Mouse (Mus musculus) lung, adult 2 months (tissue): ENCODE results near the gene Hic2. TPM values are rescaled to one million over a fixed set of nuclear protein-coding genes. Genes with fewer than 3 reads are reported as not detected.
"Not testable (repeated sequence)": the region's sequence is repeated elsewhere in the genome, so short reads cannot be mapped to it uniquely, and the experiment has no call there.

Experiments
- DNase-seq: peaks from one replicate; pipeline ENCODE4 v3.0.0; 2022
- H3K4me1 ChIP-seq: fragments of 200-500 bp; 2 replicates; pipeline ENCODE4 v1.6.1; 2011; ENCODE audit warnings: low read length; ENCODE audit not compliant: control insufficient read depth, insufficient read depth
- H3K4me3 ChIP-seq: fragments of 200-500 bp; replicated peaks from 2 replicates; pipeline ENCODE3; 2011; ENCODE audit warnings: low read depth, mild to moderate bottlenecking, control low read depth, low read length; ENCODE audit errors: extremely low read depth
- CTCF ChIP-seq: fragments of 200-500 bp; IDR thresholded peaks from 2 replicates; pipeline ENCODE4 v1.5.1; 2011; ENCODE audit warnings: mild to moderate bottlenecking, low read length, control low read depth; ENCODE audit not compliant: insufficient read depth
- POLR2A ChIP-seq: fragments of 200-500 bp; IDR thresholded peaks from 2 replicates; pipeline ENCODE4 v1.6.1; 2011; ENCODE audit warnings: low read depth, mild to moderate bottlenecking, control low read depth, low read length, borderline replicate concordance; ENCODE audit errors: extremely low read depth
- WGBS: fragments of 180-500 bp; shearing (Covaris S2); methylation state at CpG from one replicate; pipeline ENCODE4 v1.1.7; 2018; 5-methylcytosine and 5-hydroxymethylcytosine counted together
- polyA plus RNA-seq: library from polyadenylated mRNA; depleted of rRNA; stranded (reverse); fragments of >200 nt; gene quantifications from 2 replicates; pipeline ENCODE4 v1.2.3, GENCODE M21; 2012

The Hic2 gene
- polyA plus RNA-seq, 1 experiment, result 2.2 TPM

DNA sequence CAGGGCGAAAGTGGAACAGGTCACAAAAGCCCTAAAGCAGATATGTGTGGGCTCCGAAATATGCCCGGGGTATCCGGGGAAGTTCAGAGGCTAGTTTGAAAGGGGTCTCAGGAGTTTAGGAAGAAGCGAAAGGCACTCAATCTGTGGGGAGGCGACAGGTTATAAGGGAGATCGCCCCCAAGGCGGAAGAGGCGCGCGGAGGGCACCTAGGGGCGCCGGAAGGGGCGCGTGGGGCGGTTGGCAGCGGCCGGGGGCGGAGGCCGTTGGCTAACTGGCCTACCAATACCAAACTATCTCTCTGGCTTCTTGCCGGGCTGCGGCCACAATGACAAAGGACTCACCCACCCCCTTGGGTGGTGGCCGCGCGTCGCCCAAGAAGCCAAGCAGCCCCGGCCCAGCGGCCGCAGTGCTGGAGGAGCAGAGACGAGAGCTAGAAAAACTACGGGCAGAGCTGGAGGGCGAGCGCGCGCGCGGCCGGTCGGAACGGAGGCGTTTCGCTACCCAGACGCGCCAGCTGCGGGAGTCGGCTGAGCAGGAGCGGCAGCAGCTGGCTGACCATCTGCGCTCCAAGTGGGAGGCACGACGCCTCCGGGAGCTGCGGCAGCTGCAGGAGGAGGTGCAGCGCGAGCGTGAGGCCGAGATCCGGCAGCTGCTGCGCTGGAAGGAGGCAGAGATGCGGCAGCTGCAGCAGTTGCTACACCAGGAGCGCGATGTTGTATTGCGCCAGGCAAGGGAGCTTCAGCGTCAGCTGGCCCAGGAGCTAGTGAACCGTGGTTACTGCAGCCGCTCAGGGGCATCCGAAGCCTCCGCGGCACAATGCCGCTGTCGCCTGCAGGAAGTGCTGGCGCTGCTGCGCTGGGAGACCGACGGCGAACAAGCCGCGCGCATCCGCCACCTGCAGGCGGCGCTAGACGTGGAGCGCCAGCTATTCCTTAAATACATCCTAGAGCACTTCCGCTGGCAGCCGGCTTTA lies 24.7 kb upstream of the Hic2 start, which contains the start of gene Rimbp3:
Gene Rimbp3, plus strand, starts transcription at position 215 of the 973 bp plus-strand sequence.
- under 1% methylated on average over 85 of the region's 85 CpGs for WGBS
- peak; percentile 85 for DNase-seq
- no peak for TF ChIP-seq POLR2A
- TF ChIP-seq CTCF, result peak; percentile 69
- H3K4me1 ChIP-seq, result peaks cover 7% of the 10 kb centered on the region; the same call in 1 of the 2 replicates
- peak within 1 kb of the TSS; percentile 58 for H3K4me3 ChIP-seq

DNA sequence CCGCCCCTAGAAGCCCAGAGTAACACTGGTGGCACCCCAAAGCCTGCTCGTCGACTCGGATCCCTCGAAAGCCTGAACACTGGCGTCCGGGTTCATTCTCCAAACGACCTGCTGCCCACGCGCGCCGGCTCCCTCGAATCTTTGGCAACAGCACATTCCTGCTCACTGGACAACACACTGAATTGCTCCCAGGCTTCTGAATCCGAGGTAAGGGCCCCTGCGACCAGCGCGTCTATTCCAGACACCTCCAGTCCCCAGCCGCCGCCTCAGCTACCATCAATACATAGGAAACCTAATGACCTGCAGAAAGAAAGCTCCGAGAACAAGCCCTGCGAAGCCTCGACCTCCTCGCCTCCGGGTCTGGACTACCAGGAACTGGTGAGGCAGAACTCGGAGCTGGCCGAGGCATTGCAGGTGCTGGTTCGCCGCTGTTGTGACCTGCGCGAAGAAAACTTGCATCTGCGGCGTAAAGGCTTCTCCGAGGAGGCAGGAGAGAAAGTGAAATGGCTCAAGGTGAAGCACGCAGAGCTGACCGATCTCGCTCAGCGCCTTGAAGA lies 23.9 kb upstream of the Hic2 start:
- WGBS, result 2% methylated on average over 37 of the region's 37 CpGs
- DNase-seq, result no peak
- Histone ChIP-seq H3K4me1 (peaks cover 7% of the 10 kb centered on the region; the same call in 1 of the 2 replicates), H3K4me3 (peak overlapping the region; percentile 43)
- TF ChIP-seq POLR2A, result no peak
- TF ChIP-seq CTCF, result no peak

DNA sequence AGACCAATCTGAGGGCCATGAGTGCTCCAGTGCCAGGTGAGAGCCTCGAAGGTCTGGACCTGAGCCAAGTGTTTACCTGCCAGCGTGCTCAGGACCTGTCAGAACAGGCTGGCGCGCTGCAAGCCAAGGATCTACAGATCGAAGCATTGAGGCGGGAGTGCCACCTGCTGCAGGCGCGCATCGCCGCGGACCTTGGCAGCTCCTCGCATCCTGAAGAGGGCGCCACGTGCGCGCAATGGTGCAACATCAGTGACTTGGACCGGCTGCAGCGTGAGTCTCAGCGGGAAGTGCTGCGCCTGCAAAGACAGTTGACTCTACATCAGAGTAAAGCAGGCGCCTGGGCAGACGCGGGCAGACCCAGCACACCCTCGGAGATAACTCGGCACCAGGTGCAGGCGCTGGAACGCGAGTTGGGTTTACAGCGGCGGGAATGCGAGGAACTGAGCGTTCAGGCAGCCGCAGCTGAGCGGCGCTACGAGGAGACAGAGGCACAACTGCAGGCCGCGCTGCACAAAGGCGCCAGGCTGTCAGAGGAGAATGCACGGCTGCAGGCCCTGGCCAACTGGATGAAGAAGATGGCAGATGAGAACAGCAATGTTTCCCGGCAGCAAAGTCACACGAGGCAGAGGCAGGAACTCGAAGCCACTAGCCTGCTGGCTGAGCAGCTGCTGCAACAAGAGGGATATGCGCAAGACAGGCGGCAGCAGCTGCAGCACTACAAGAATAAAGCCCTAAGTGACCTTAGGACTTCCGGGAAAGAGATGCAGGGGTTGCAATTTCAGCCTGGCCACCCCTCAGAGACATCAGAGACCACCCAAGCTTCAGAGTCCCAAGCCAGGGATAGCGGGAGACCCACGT lies 23.2 kb upstream of the Hic2 start:
- H3K4me3 ChIP-seq, result peak overlapping the region; percentile 43
- WGBS, result 8% methylated on average over 48 of the region's 48 CpGs
- peak; percentile 77 for TF ChIP-seq CTCF
- no peak for TF ChIP-seq POLR2A
- peak; percentile 89 for DNase-seq
- peaks cover 7% of the 10 kb centered on the region; the same call in 1 of the 2 replicates for H3K4me1 ChIP-seq

DNA sequence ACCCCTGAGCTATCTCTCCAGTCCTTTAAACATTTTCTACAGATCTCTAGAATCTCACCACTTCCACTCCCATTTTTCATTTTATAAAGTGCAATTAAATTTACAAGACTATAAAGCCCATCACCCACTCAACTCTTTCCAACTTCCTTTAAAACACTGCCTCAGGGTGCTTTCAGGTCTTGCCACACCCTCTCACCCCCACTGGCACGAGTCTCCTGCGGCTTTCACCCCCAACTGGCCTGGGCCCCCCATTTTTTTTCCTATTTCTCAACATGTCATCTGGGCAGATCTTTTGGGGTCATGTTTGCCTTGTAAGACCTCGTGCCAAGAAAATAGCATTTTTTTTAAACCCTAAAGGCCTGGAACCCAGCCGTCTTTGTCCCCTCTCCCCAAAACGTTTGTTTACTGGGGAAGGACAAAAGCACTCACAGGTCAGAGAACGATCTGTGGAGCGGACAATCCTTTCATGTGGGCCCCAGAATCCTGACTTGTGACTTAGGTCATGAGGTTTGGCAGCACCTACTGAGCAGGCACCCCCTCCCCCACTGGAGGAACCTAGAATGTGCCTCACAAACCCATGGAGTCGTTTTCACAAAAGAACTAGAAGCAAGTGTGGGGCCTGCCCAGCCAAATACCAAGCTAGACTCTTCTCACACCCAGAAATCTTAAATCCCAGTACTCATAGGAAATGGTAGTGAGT lies 16.3 kb upstream of the Hic2 start:
- no peak overlapping the region for H3K4me3 ChIP-seq
- 46% methylated on average over 8 of the region's 8 CpGs for WGBS

DNA sequence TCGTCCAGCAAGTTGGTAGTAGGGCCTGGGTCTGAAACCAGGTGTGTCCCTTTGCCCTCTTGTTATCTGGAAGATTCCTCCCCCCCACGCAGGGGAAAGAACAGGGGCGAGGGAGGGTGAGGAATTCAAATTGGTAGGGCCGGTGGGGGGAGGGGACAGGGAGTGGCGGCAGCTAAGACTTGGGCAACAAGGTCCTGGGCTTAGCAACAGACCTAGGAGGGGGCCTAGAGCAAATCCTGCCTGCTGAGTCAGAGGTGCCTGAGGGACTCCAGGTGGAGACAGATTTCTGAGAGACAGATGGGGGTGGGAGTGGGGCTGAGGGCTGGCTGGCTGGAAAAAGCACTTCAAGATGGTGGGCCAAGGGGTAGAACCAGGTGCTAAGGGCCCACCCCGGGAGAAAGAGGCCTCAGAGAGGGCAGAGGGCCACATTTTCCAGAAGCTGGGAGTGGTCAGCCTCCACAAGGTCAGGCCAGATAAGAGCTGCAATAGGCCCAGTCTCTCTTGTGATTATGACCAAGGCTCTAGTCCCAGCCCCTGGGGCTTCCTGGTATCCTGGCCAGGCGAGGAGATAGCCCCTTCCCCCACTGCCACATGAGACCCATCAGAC lies 13.1 kb upstream of the Hic2 start:
- no peak overlapping the region for H3K4me3 ChIP-seq
- no peaks in the 10 kb centered on the region for H3K4me1 ChIP-seq
- WGBS, result 50% methylated on average over 7 of the region's 7 CpGs
- no peak for TF ChIP-seq CTCF
- TF ChIP-seq POLR2A, result no peak
- DNase-seq, result no peak

More for the DNA sequence above, 16.3 kb upstream of the Hic2 start:
- no peak for DNase-seq
- H3K4me1 ChIP-seq, result no peaks in the 10 kb centered on the region
- no peak for TF ChIP-seq CTCF
- TF ChIP-seq POLR2A, result no peak

DNA sequence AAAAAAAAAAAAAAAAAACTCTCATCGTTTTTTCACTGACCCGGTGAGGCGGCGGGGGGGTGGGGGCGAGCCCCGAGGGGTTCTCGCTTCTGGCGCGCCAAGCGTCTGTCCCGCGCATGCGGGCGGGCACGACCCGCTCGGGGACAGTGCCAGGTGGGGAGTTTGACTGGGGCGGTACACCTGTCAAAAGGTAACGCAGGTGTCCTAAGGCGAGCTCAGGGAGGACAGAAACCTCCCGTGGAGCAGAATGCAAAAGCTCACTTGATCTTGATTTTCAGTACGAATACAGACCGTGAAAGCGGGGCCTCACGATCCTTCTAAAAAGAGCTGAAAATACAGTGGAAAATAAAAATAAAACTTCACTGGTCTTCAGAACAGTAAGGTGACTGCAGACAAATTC lies 11.2 kb upstream of the Hic2 start:
- no peaks in the 10 kb centered on the region for H3K4me1 ChIP-seq
- peak; percentile 99 for DNase-seq
- H3K4me3 ChIP-seq, result no peak overlapping the region
- TF ChIP-seq CTCF, result no peak
- TF ChIP-seq POLR2A, result no peak
- WGBS, result 26% methylated on average over 25 of the region's 25 CpGs

DNA sequence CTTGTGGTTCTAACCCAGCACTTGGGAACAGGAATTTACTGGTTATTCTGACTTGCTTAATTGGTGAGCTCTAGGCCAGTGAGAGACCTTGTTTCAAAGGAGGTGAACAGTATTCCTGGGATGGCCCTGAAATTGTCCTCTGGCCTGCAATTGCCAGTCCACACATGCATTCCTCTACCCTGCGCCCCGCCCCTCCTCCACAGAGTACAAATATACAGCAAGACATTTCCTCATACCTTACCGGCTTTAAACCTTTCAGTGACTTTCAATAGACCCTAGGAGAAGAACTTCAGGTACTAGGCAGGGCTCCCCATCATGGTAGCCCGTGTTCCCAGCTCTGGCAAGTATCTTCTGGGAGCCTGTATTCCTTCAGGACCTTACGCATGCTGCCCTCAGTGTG lies 7.8 kb upstream of the Hic2 start:
- Histone ChIP-seq H3K4me1 (no peaks in the 10 kb centered on the region), H3K4me3 (no peak overlapping the region)
- TF ChIP-seq CTCF (no peak), POLR2A (no peak)
- no peak for DNase-seq
- 73% methylated on average over 5 of the region's 5 CpGs for WGBS

DNA sequence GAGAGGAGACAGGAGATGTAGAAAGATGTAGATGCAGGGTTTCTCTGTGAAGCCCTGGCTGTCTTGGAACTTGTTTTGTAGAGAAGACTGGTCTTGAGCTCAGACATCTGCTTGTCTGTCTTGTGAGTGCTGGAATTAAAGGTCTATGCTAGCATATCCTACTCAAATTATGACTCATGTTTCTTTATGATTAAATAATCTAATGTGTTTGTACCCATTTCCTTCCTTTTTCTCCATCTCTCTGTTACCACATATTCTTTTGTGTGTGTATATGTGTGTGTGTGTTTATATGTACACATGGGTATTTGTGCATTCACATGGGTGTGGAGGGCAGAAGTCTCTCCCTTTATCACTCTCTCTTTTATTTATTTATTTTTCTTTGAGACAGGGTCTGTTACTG lies 6.9 kb upstream of the Hic2 start:
- no peak for DNase-seq
- Histone ChIP-seq H3K4me3 (no peak overlapping the region), H3K4me1 (no peaks in the 10 kb centered on the region)
- TF ChIP-seq CTCF, result no peak
- no peak for TF ChIP-seq POLR2A

DNA sequence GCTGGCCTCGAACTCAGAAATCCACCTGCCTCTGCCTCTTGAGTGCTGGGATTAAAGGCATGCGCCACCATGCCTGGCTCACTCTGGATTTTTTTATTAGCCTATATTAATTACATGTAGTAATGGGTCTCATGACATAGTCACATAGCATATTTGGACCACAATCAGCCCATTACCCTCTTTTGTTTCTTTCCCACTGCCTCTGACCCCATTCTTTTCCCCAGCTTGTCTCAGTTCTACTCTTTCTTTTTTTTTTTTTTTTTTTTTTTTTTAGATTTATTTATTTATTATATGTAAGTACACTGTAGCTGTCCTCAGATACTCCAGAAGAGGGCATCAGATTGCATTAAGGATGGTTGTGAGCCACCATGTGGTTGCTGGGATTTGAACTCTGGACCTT lies 1.8 kb upstream of the Hic2 start:
- 93% methylated on average over 2 of the region's 2 CpGs for WGBS
- H3K4me1 ChIP-seq, DNase-seq, H3K4me3 ChIP-seq: not testable (repeated sequence)
